Mouse (Mus musculus) liver, postnatal 0 days (tissue): ENCODE data around the gene Aff4. TPM values are rescaled to one million over a fixed set of nuclear protein-coding genes. Genes with fewer than 3 reads are reported as not detected.
"Not testable (repeated sequence)": the region's sequence is repeated elsewhere in the genome, so short reads cannot be mapped to it uniquely, and the experiment has no call there.

Source experiments
- ATAC-seq: fragments of 200-750 bp; cut with Nextera tagmentation; 2 replicates; pipeline ENCODE4 v1.8.0; 2017; ENCODE audit warnings: mild to moderate bottlenecking, moderate library complexity
- DNase-seq: peaks from one replicate; pipeline ENCODE4 v3.0.0-alpha.2; 2016
- H3K27ac ChIP-seq: fragments of 300-500 bp; sonication (generic); 2 replicates; pipeline ENCODE4 v1.5.1; 2014; ENCODE audit warnings: antibody characterized with exemption, moderate library complexity, mild to moderate bottlenecking, low read depth
- H3K27me3 ChIP-seq: fragments of 300-500 bp; sonication (generic); 2 replicates; pipeline ENCODE4 v1.6.1; 2014; ENCODE audit warnings: low read length, control low read depth, mixed read lengths; ENCODE audit not compliant: insufficient read depth
- H3K36me3 ChIP-seq: fragments of 300-500 bp; sonication (generic); replicated peaks from 2 replicates; pipeline ENCODE4 v1.6.1; 2014; ENCODE audit warnings: mild to moderate bottlenecking, control low read depth, low read length, moderate library complexity, mixed read lengths; ENCODE audit not compliant: insufficient read depth
- H3K4me1 ChIP-seq: fragments of 300-500 bp; sonication (generic); 2 replicates; pipeline ENCODE4 v1.6.1; 2014; ENCODE audit warnings: antibody characterized with exemption, mild to moderate bottlenecking, control low read depth; ENCODE audit not compliant: insufficient read depth
- H3K4me2 ChIP-seq: fragments of 300-500 bp; sonication (generic); 2 replicates; pipeline ENCODE4 v1.6.1; 2014; ENCODE audit warnings: low read depth, mild to moderate bottlenecking, low read length, moderate library complexity, mixed read lengths
- H3K4me3 ChIP-seq: fragments of 300-500 bp; sonication (generic); 2 replicates; pipeline ENCODE4 v1.5.1; 2014; ENCODE audit warnings: low read depth, low read length
- H3K9ac ChIP-seq: fragments of 300-500 bp; sonication (generic); replicated peaks from 2 replicates; pipeline ENCODE4 v1.6.1; 2014; ENCODE audit warnings: mild to moderate bottlenecking, moderate library complexity
- H3K9me3 ChIP-seq: fragments of 300-500 bp; sonication (generic); 2 replicates; pipeline ENCODE4 v1.6.1; 2016; ENCODE audit warnings: mild to moderate bottlenecking, control low read depth, low read length, mixed read lengths
- CTCF ChIP-seq: sonication (generic); IDR thresholded peaks from 2 replicates; pipeline ENCODE4 v1.5.1; 2016; ENCODE audit warnings: antibody characterized with exemption, low read depth
- EP300 ChIP-seq: IDR thresholded peaks from 2 replicates; pipeline ENCODE4 v1.6.1; 2016; ENCODE audit warnings: antibody characterized with exemption, low read depth, mild to moderate bottlenecking
- WGBS: fragments of 180-500 bp; shearing (Covaris S2); extraction: QIAGEN DNeasy Blood & Tissue Kit; methylation state at CpG from one replicate; pipeline ENCODE4 v1.1.7; 2014; ENCODE audit not compliant: insufficient replicate concordance; 5-methylcytosine and 5-hydroxymethylcytosine counted together
- polyA plus RNA-seq: library from polyadenylated mRNA; unstranded; fragments of >200 nt; fragmentation: Nextera tagmentation; extraction: Ambion mirVana; gene quantifications from 2 replicates; pipeline ENCODE4 v1.2.1, GENCODE M21; 2015

Aff4 gene
- polyA plus RNA-seq, 1 experiment from 2014 or later, result 12.4 TPM

DNA sequence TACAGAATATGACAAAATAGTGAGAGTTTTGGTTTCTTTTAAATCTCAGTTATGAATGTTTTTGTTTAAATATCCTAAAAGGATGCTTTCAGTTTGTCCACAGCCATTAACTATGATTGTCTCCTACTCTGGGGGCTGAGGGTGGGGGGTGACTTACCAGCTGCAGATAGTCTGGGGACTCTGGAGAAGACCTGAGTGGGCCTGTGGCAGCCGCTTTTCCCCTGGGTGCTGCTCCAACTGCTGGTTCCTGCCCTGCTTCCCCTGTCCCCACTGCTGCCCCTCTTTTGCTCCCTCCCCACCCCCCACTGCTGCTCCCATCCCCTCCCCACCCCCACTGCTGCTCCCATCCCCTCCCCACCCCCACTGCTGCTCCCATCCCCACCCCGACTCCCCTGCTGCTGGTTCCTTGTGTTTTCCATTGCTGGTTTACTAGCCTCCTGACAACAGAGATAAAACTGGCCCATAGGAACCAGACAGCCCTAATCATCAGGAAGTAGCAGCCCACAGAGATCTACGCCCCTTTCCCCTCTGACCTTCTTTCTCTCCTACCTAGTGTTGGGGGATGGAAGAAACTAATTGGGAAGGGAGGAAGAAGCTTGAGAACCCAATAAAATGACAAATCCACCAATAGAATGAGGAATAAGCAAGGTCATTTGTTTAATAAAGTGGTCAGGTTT, 15.0 kb upstream of the Aff4 start:
- DNase-seq (no peak), ATAC-seq (no peak)
- peaks cover 15% of the 10 kb centered on the region for H3K36me3 ChIP-seq
- no peaks in the 10 kb centered on the region for H3K4me1 ChIP-seq
- WGBS, result 47% methylated on average over 3 of the region's 3 CpGs
- no peak for TF ChIP-seq EP300
- no peak for TF ChIP-seq CTCF
- H3K27ac ChIP-seq, result no peak overlapping the region
- no peak overlapping the region for H3K9ac ChIP-seq
- H3K9me3 ChIP-seq, result no peaks in the 10 kb centered on the region
- H3K27me3 ChIP-seq, result no peaks in the 10 kb centered on the region
- no peak overlapping the region for H3K4me2 ChIP-seq
- H3K4me3 ChIP-seq, result no peak overlapping the region

DNA sequence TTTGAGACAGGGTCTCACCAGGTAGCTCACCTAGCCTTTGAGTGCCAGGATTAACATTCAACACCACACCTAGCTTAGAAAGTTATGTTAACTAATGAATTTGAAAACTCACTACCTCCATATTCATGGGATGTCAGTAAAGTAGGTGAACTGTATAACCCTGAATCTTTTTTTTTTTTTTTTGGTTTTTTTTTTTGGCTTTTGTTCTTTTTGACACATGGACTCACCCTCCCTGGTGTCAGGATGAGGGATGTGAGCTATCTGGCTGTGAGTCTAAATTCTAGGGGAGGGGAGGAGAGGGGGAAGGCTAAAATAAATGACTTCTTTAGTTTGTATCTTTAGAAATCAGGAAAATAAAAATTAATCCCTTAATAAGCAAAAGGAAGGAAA, 14.5 kb upstream of the Aff4 start:
- Histone ChIP-seq H3K9me3 (no peaks in the 10 kb centered on the region), H3K27ac (no peak overlapping the region), H3K9ac (no peak overlapping the region), H3K4me3 (no peak overlapping the region), H3K36me3 (peaks cover 12% of the 10 kb centered on the region; the same call in 1 of the 2 replicates), H3K4me2 (no peak overlapping the region), H3K27me3 (no peaks in the 10 kb centered on the region), H3K4me1 (no peaks in the 10 kb centered on the region)
- DNase-seq (no peak), ATAC-seq (no peak)
- TF ChIP-seq CTCF (no peak), EP300 (no peak)

DNA sequence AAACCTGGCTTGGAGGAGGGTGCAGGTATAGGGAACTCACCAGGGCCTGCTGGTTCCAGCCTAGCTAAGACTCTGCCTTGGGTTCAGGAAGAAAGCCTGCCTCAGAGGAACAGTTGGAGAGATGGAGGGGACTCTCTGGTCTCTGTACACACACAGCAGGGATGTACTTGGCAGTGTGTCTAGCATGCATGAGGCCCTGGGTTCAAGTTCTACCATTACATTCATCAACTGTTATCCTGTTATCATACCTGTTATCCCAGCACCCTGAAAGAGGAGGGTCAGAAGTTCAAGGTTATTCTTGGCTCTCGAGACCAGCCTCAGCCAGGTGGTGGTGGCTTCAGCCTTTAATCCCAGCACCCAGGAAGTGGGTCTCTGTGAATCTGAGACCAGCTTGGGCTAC, 13.7 kb upstream of the Aff4 start:
- no peak for ATAC-seq
- Histone ChIP-seq H3K4me3 (no peak overlapping the region), H3K4me2 (no peak overlapping the region), H3K27me3 (no peaks in the 10 kb centered on the region), H3K4me1 (no peaks in the 10 kb centered on the region), H3K9ac (no peak overlapping the region), H3K36me3 (peaks cover 10% of the 10 kb centered on the region; the same call in 1 of the 2 replicates), H3K27ac (no peak overlapping the region), H3K9me3 (no peaks in the 10 kb centered on the region)
- TF ChIP-seq CTCF, result no peak
- no peak for TF ChIP-seq EP300
- 65% methylated on average over 1 of the region's 1 CpGs for WGBS
- DNase-seq, result no peak

DNA sequence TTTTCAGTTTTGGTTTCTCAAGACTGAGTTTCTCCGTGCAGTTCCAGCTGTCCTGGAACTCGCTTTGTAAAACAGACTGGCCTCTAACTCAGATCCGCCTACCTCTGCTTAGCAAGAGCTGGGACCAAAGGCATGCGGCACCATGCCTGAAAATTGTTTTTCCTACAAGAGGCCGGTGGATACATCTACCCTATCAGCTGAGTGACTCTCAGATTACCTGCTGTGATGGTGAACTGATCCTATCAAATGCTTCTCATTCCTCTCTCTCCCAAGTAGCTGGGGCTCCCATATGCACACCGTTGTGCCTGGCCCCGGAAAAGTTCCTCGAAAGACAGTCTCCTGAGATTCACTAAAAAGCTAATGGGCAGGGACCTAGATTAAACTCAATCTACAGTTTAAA, 12.9 kb upstream of the Aff4 start:
- no peak overlapping the region for H3K27ac ChIP-seq
- DNase-seq (no peak), ATAC-seq (no peak)
- H3K4me2 ChIP-seq, result no peak overlapping the region
- TF ChIP-seq EP300 (no peak), CTCF (no peak)
- no peaks in the 10 kb centered on the region for H3K9me3 ChIP-seq
- no peak overlapping the region for H3K9ac ChIP-seq
- H3K4me1 ChIP-seq, result no peaks in the 10 kb centered on the region
- peaks cover 4% of the 10 kb centered on the region; the same call in 1 of the 2 replicates for H3K36me3 ChIP-seq
- no peak overlapping the region for H3K4me3 ChIP-seq
- H3K27me3 ChIP-seq, result no peaks in the 10 kb centered on the region
- 72% methylated on average over 8 of the region's 8 CpGs for WGBS

DNA sequence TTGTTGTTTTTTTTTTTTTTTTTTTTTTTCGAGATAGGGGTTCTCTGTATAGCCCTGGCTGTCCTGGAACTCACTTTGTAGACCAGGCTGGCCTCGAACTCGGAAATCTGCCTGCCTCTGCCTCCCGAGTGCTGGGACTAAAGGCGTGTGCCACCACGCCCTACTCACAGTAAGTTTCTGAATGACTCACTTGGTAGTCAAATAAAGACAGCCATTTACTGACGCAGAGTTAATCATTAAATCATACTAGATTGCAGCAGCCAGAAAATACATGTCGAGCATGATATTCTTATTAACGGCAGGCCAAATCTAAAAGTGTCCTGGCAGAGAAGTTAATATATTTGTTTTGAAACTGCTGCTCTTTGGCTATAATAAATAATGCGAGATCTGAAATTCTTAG, 9.6 kb upstream of the Aff4 start:
- not testable (repeated sequence) for DNase-seq, H3K4me2 ChIP-seq, ATAC-seq, H3K36me3 ChIP-seq, H3K27me3 ChIP-seq, H3K9ac ChIP-seq, H3K4me1 ChIP-seq, H3K9me3 ChIP-seq, H3K27ac ChIP-seq, H3K4me3 ChIP-seq
- 72% methylated on average over 10 of the region's 10 CpGs for WGBS

DNA sequence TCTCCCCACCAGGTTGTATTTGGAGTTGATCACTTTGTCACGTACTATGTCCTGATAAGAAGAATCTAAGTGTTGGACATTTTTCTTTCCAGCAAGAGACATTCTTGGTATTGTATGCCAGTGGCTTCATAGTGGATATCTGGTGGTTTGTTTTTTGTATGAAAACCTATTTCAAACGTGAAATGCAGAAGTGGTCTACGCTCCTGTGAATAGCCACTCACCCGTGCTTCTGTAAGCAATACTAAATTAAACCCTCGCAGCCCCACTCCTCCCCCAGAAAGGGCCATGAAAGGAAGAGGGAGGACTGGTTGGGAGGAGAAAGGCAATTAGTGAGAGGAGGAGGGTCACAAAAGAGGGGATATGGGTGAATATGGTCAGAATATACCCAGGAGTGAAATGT, 7.9 kb upstream of the Aff4 start:
- H3K9ac ChIP-seq, result no peak overlapping the region
- no peak for TF ChIP-seq CTCF
- DNase-seq (no peak), ATAC-seq (no peak)
- H3K27ac ChIP-seq, result no peak overlapping the region
- WGBS, result 27% methylated on average over 5 of the region's 5 CpGs
- H3K36me3 ChIP-seq, result no peaks in the 10 kb centered on the region
- no peak overlapping the region for H3K4me3 ChIP-seq
- H3K9me3 ChIP-seq, result no peaks in the 10 kb centered on the region
- H3K27me3 ChIP-seq, result no peaks in the 10 kb centered on the region
- H3K4me2 ChIP-seq, result no peak overlapping the region
- peaks cover 2% of the 10 kb centered on the region for H3K4me1 ChIP-seq

DNA sequence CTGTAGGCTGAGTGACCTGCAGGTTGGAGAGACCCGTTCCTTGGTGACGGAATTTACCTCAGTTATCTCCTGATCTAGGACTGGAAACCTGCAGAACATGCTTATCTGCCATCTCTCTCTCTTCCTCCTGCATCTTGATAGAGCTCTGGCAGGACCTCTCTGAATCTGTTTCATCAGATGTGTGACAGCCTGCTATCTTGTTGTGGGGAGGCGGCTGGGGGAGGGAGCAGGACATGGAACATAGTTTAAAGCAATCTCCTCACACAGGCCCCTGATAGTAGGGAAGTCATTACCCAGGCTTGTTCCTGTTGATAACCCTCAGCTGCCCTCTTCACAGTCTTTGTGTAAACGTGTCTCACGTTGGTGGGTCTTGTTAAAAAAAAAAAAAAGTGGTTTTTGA, 5.3 kb upstream of the Aff4 start:
- no peak overlapping the region for H3K4me2 ChIP-seq
- H3K27ac ChIP-seq, result no peak overlapping the region
- WGBS, result 15% methylated on average over 5 of the region's 5 CpGs
- no peak overlapping the region for H3K4me3 ChIP-seq
- no peaks in the 10 kb centered on the region for H3K27me3 ChIP-seq
- peaks cover 2% of the 10 kb centered on the region for H3K4me1 ChIP-seq
- TF ChIP-seq EP300 (no peak), CTCF (no peak)
- ATAC-seq (no peak), DNase-seq (no peak)
- H3K9me3 ChIP-seq, result no peaks in the 10 kb centered on the region
- no peaks in the 10 kb centered on the region for H3K36me3 ChIP-seq
- H3K9ac ChIP-seq, result no peak overlapping the region
